Mouse (Mus musculus): Measurements from ENCODE around the gene C3. TPM values are rescaled to one million over a fixed set of nuclear protein-coding genes. Genes with fewer than 3 reads are reported as not detected.

C3 gene
- polyA plus RNA-seq, 1 experiment from 2014 or later, result not detected

GRCm38 (mm10) chr17:57201841-57202724 lies 25.9 kb downstream of the C3 start:
- H3K4me1 ChIP-seq, result no peaks in the 10 kb centered on the region
- WGBS, result 87% methylated on average over 10 of the region's 10 CpGs
- H3K9me3 ChIP-seq (replicated peaks), result no peaks in the 10 kb centered on the region
- DNase-seq (ENCODE audit: low spot score), result no peak
- H3K4me3 ChIP-seq, result no peak overlapping the region
- no peaks in the 10 kb centered on the region for H3K36me3 ChIP-seq
- no peaks in the 10 kb centered on the region for H3K27me3 ChIP-seq (ENCODE audit: low read depth, poor library complexity, severe bottlenecking)
- no peak overlapping the region for H3K27ac ChIP-seq (replicated peaks)

- no peak for DNase-seq (ENCODE audit: low spot score)
- no peak overlapping the region for H3K27ac ChIP-seq (replicated peaks)
- H3K4me1 ChIP-seq, result no peaks in the 10 kb centered on the region
- H3K36me3 ChIP-seq, result no peaks in the 10 kb centered on the region
- 83% methylated on average over 3 of the region's 3 CpGs for WGBS
- no peaks in the 10 kb centered on the region for H3K27me3 ChIP-seq (ENCODE audit: low read depth, poor library complexity, severe bottlenecking)
- H3K4me3 ChIP-seq, result no peak overlapping the region
- no peaks in the 10 kb centered on the region for H3K9me3 ChIP-seq (replicated peaks)
Measured at GRCm38 (mm10) chr17:57198252-57198651, 29.7 kb downstream of the C3 start.

- Histone ChIP-seq H3K4me3 (no peak overlapping the region), H3K36me3 (no peaks in the 10 kb centered on the region), H3K4me1 (no peaks in the 10 kb centered on the region), H3K27ac (replicated peaks) (no peak overlapping the region), H3K27me3 (ENCODE audit: low read depth, poor library complexity, severe bottlenecking) (no peaks in the 10 kb centered on the region), H3K9me3 (replicated peaks) (no peaks in the 10 kb centered on the region)
- no peak for DNase-seq (ENCODE audit: low spot score)
- 86% methylated on average over 8 of the region's 8 CpGs for WGBS
Measured at GRCm38 (mm10) chr17:57195326-57196010, 32.5 kb downstream of the C3 start.

- Histone ChIP-seq H3K4me3 (no peak overlapping the region), H3K4me1 (no peaks in the 10 kb centered on the region), H3K27me3 (ENCODE audit: low read depth, poor library complexity, severe bottlenecking) (no peaks in the 10 kb centered on the region), H3K27ac (replicated peaks) (no peak overlapping the region), H3K36me3 (no peaks in the 10 kb centered on the region), H3K9me3 (replicated peaks) (no peaks in the 10 kb centered on the region)
- no peak for DNase-seq (ENCODE audit: low spot score)
- WGBS, result 86% methylated on average over 3 of the region's 3 CpGs
Measured at GRCm38 (mm10) chr17:57194771-57195170, 33.2 kb downstream of the C3 start.

- WGBS, result 87% methylated on average over 11 of the region's 11 CpGs
- Histone ChIP-seq H3K27ac (replicated peaks) (no peak within 1 kb of the TSS), H3K36me3 (no peaks in the 10 kb centered on the region), H3K4me3 (no peak within 1 kb of the TSS), H3K9me3 (replicated peaks) (no peaks in the 10 kb centered on the region), H3K4me1 (no peaks in the 10 kb centered on the region), H3K27me3 (ENCODE audit: low read depth, poor library complexity, severe bottlenecking) (no peaks in the 10 kb centered on the region)
- no peak for DNase-seq (ENCODE audit: low spot score)
Measured at GRCm38 (mm10) chr17:57194041-57194507, 33.9 kb downstream of the C3 start, which contains the start of gene Tnfsf14. Tnfsf14 (minus strand) TSS chr17:57194177.

GRCm38 (mm10) chr17:57188510-57189192 lies 39.3 kb downstream of the C3 start:
- Histone ChIP-seq H3K9me3 (replicated peaks) (no peaks in the 10 kb centered on the region), H3K36me3 (no peaks in the 10 kb centered on the region), H3K27me3 (ENCODE audit: low read depth, poor library complexity, severe bottlenecking) (no peaks in the 10 kb centered on the region), H3K4me1 (no peaks in the 10 kb centered on the region), H3K27ac (replicated peaks) (no peak overlapping the region), H3K4me3 (no peak overlapping the region)
- WGBS, result 91% methylated on average over 12 of the region's 12 CpGs
- no peak for DNase-seq (ENCODE audit: low spot score)

- Histone ChIP-seq H3K36me3 (no peaks in the 10 kb centered on the region), H3K9me3 (replicated peaks) (no peaks in the 10 kb centered on the region), H3K27me3 (ENCODE audit: low read depth, poor library complexity, severe bottlenecking) (no peaks in the 10 kb centered on the region), H3K4me1 (no peaks in the 10 kb centered on the region), H3K4me3 (no peak overlapping the region), H3K27ac (replicated peaks) (no peak overlapping the region)
- DNase-seq (ENCODE audit: low spot score), result no peak
- 74% methylated on average over 2 of the region's 2 CpGs for WGBS
Measured at GRCm38 (mm10) chr17:57185641-57186040, 42.3 kb downstream of the C3 start.

GRCm38 (mm10) chr17:57182871-57183270 lies 45.1 kb downstream of the C3 start:
- Histone ChIP-seq H3K4me3 (no peak overlapping the region), H3K9me3 (replicated peaks) (no peaks in the 10 kb centered on the region), H3K36me3 (no peaks in the 10 kb centered on the region), H3K4me1 (no peaks in the 10 kb centered on the region), H3K27me3 (ENCODE audit: low read depth, poor library complexity, severe bottlenecking) (no peaks in the 10 kb centered on the region), H3K27ac (replicated peaks) (no peak overlapping the region)
- no peak for DNase-seq (ENCODE audit: low spot score)
- WGBS, result 79% methylated on average over 3 of the region's 3 CpGs

GRCm38 (mm10) chr17:57180363-57180762 lies 47.6 kb downstream of the C3 start:
- H3K4me1 ChIP-seq, result no peaks in the 10 kb centered on the region
- DNase-seq (ENCODE audit: low spot score), result no peak
- 38% methylated on average over 8 of the region's 8 CpGs for whole genome bisulfite sequencing
- no peak overlapping the region for H3K4me3 ChIP-seq
- H3K27me3 ChIP-seq (ENCODE audit: low read depth, poor library complexity, severe bottlenecking), result no peaks in the 10 kb centered on the region
- no peaks in the 10 kb centered on the region for H3K9me3 ChIP-seq (replicated peaks)
- no peak overlapping the region for H3K27ac ChIP-seq (replicated peaks)
- H3K36me3 ChIP-seq, result no peaks in the 10 kb centered on the region

GRCm38 (mm10) chr17:57173351-57173750 lies 54.6 kb downstream of the C3 start:
- no peak for DNase-seq (ENCODE audit: low spot score)
- H3K27ac ChIP-seq (replicated peaks), result no peak overlapping the region
- WGBS, result 78% methylated on average over 4 of the region's 4 CpGs
- H3K4me1 ChIP-seq, result no peaks in the 10 kb centered on the region
- H3K27me3 ChIP-seq (ENCODE audit: low read depth, poor library complexity, severe bottlenecking), result no peaks in the 10 kb centered on the region
- no peaks in the 10 kb centered on the region for H3K9me3 ChIP-seq (replicated peaks)
- no peak overlapping the region for H3K4me3 ChIP-seq
- H3K36me3 ChIP-seq, result no peaks in the 10 kb centered on the region

- 87% methylated on average over 5 of the region's 5 CpGs for WGBS
- Histone ChIP-seq H3K36me3 (no peaks in the 10 kb centered on the region), H3K4me3 (no peak overlapping the region), H3K27me3 (ENCODE audit: low read depth, poor library complexity, severe bottlenecking) (no peaks in the 10 kb centered on the region), H3K27ac (replicated peaks) (no peak overlapping the region), H3K9me3 (replicated peaks) (no peaks in the 10 kb centered on the region), H3K4me1 (no peaks in the 10 kb centered on the region)
- DNase-seq (ENCODE audit: low spot score), result no peak
Measured at GRCm38 (mm10) chr17:57172378-57172777, 55.6 kb downstream of the C3 start.

GRCm38 (mm10) chr17:57170616-57171260 lies 57.2 kb downstream of the C3 start:
- no peak for DNase-seq (ENCODE audit: low spot score)
- Histone ChIP-seq H3K9me3 (replicated peaks) (no peaks in the 10 kb centered on the region), H3K36me3 (no peaks in the 10 kb centered on the region), H3K27me3 (ENCODE audit: low read depth, poor library complexity, severe bottlenecking) (peaks cover 7% of the 10 kb centered on the region), H3K27ac (replicated peaks) (no peak overlapping the region), H3K4me3 (no peak overlapping the region), H3K4me1 (peaks cover 8% of the 10 kb centered on the region)
- 60% methylated on average over 5 of the region's 5 CpGs for WGBS

All from midbrain, embryonic 10.5 days (tissue).